Mouse (Mus musculus): ENCODE data around the gene Strip2.
A peak's percentile ranks its signal among the peaks of the same experiment; 100 is the strongest.

Gene Strip2

GRCm38 (mm10) chr6:29916530-29917382, at the start of gene Strip2:
Strip2 (plus strand) TSS chr6:29917012.
- DNase-seq: peak; percentile 91

GRCm38 (mm10) chr6:29868341-29868895, 48.4 kb upstream of the Strip2 start:
- no peak for DNase-seq

GRCm38 (mm10) chr6:29873654-29874053, 43.2 kb upstream of the Strip2 start:
- DNase-seq: no peak

- no peak for DNase-seq
Measured at GRCm38 (mm10) chr6:29875576-29875975, 41.2 kb upstream of the Strip2 start.

GRCm38 (mm10) chr6:29876782-29877181, 40.0 kb upstream of the Strip2 start:
- DNase-seq: no peak

- DNase-seq: no peak
Measured at GRCm38 (mm10) chr6:29879579-29879978, 37.2 kb upstream of the Strip2 start.

- DNase-seq: no peak
Measured at GRCm38 (mm10) chr6:29880796-29881195, 36.0 kb upstream of the Strip2 start.

- DNase-seq: no peak
Measured at GRCm38 (mm10) chr6:29881936-29882335, 34.9 kb upstream of the Strip2 start.

GRCm38 (mm10) chr6:29882870-29883269, 33.9 kb upstream of the Strip2 start:
- no peak for DNase-seq

- peak; percentile 32 for DNase-seq
Measured at GRCm38 (mm10) chr6:29891151-29891550, 25.7 kb upstream of the Strip2 start.

GRCm38 (mm10) chr6:29896976-29897375, 19.8 kb upstream of the Strip2 start:
- DNase-seq: no peak

GRCm38 (mm10) chr6:29901450-29901849, 15.4 kb upstream of the Strip2 start:
- no peak for DNase-seq

GRCm38 (mm10) chr6:29902256-29902655, 14.6 kb upstream of the Strip2 start:
- no peak for DNase-seq

GRCm38 (mm10) chr6:29903343-29903914, 13.4 kb upstream of the Strip2 start:
- DNase-seq: no peak

- DNase-seq: no peak
Measured at GRCm38 (mm10) chr6:29904281-29904680, 12.5 kb upstream of the Strip2 start.

GRCm38 (mm10) chr6:29910631-29911030, 6.2 kb upstream of the Strip2 start:
- DNase-seq: no peak

GRCm38 (mm10) chr6:29913673-29914072, 3.1 kb upstream of the Strip2 start:
- no peak for DNase-seq

GRCm38 (mm10) chr6:29914136-29914535, 2.7 kb upstream of the Strip2 start:
- no peak for DNase-seq

GRCm38 (mm10) chr6:29915836-29916235, 976 bp upstream of the Strip2 start:
- DNase-seq: no peak

GRCm38 (mm10) chr6:29917383-29917720, 540 bp downstream of the Strip2 start:
- DNase-seq: no peak

GRCm38 (mm10) chr6:29917947-29918346, 1.1 kb downstream of the Strip2 start:
- DNase-seq: no peak

- no peak for DNase-seq
Measured at GRCm38 (mm10) chr6:29923501-29923900, 6.7 kb downstream of the Strip2 start.

GRCm38 (mm10) chr6:29925594-29926219, 8.9 kb downstream of the Strip2 start:
- DNase-seq: no peak

GRCm38 (mm10) chr6:29930087-29930486, 13.3 kb downstream of the Strip2 start:
- DNase-seq: no peak
